Mouse (Mus musculus): ENCODE measurements around the gene Tnfaip2. TPM values are rescaled to one million over a fixed set of nuclear protein-coding genes. Genes with fewer than 3 reads are reported as not detected.
A peak's percentile ranks its signal among the peaks of the same experiment; 100 is the strongest.

Tnfaip2 gene
- total and polyA plus RNA-seq, 3 experiments, result 94.7 to 123 (median 101) TPM

GRCm38 (mm10) chr12:111454543-111455280, 12.4 kb downstream of the Tnfaip2 start:
- H3K9me3 ChIP-seq (replicated peaks), result no peaks in the 10 kb centered on the region
- H3K36me3 ChIP-seq (replicated peaks), result peaks cover 60% of the 10 kb centered on the region
- DNase-seq (ENCODE audit: low spot score) (no peak), ATAC-seq (ENCODE audit: extremely low read depth, insufficient number of reproducible peaks, low FRiP score, poor library complexity, severe bottlenecking) (no peak)
- H3K4me3 ChIP-seq (ENCODE audit: low read depth, low read length), result no peak overlapping the region
- peaks cover 73% of the 10 kb centered on the region for H3K4me1 ChIP-seq (ENCODE audit: insufficient read depth, low read depth, low read length)
- peaks cover 22% of the 10 kb centered on the region for H3K27me3 ChIP-seq (ENCODE audit: insufficient read depth, low read length)
- no peak for TF ChIP-seq GATA2 (IDR thresholded peaks at IDR 0.05; ENCODE audit: borderline replicate concordance, low read depth, low read length)
- no peak for TF ChIP-seq CTCF (IDR thresholded peaks at IDR 0.05; ENCODE audit: low read depth, low read length)

- DNase-seq (ENCODE audit: low spot score) (no peak), ATAC-seq (ENCODE audit: extremely low read depth, insufficient number of reproducible peaks, low FRiP score, poor library complexity, severe bottlenecking) (no peak)
- H3K4me3 ChIP-seq (ENCODE audit: low read depth, low read length), result no peak overlapping the region
- H3K4me1 ChIP-seq (ENCODE audit: insufficient read depth, low read depth, low read length), result peaks cover 67% of the 10 kb centered on the region
- H3K27me3 ChIP-seq (ENCODE audit: insufficient read depth, low read length), result peaks cover 27% of the 10 kb centered on the region
- peaks cover 53% of the 10 kb centered on the region for H3K36me3 ChIP-seq (replicated peaks)
- no peaks in the 10 kb centered on the region for H3K9me3 ChIP-seq (replicated peaks)
- no peak for TF ChIP-seq GATA1 (IDR thresholded peaks at IDR 0.05; ENCODE audit: borderline replicate concordance, low read length)
- peak; percentile 90; the same call in 1 of the 2 replicates for TF ChIP-seq POLR2AphosphoS5 (IDR thresholded peaks at IDR 0.05; ENCODE audit: insufficient replicate concordance, low read depth, low read length)
These were observed 13.1 kb downstream of the Tnfaip2 start for GRCm38 (mm10) chr12:111455311-111455846.

- H3K4me3 ChIP-seq (ENCODE audit: low read depth, low read length), result no peak overlapping the region
- H3K36me3 ChIP-seq (replicated peaks), result peaks cover 48% of the 10 kb centered on the region
- no peaks in the 10 kb centered on the region for H3K9me3 ChIP-seq (replicated peaks)
- H3K4me1 ChIP-seq (ENCODE audit: insufficient read depth, low read depth, low read length), result peaks cover 66% of the 10 kb centered on the region
- H3K27me3 ChIP-seq (ENCODE audit: insufficient read depth, low read length), result peaks cover 32% of the 10 kb centered on the region
- ATAC-seq (ENCODE audit: extremely low read depth, insufficient number of reproducible peaks, low FRiP score, poor library complexity, severe bottlenecking), result no peak
- DNase-seq (ENCODE audit: low spot score), result no peak
- TF ChIP-seq GATA1 (IDR thresholded peaks at IDR 0.05; ENCODE audit: borderline replicate concordance, low read length) (no peak), CTCF (IDR thresholded peaks at IDR 0.05; ENCODE audit: low read depth, low read length) (no peak), POLR2AphosphoS5 (IDR thresholded peaks at IDR 0.05; ENCODE audit: insufficient replicate concordance, low read depth, low read length) (no peak), TAL1 (conservative IDR thresholded peaks at IDR 0.05; ENCODE audit: low read depth, low read length) (no peak), GATA2 (IDR thresholded peaks at IDR 0.05; ENCODE audit: borderline replicate concordance, low read depth, low read length) (no peak)
These were observed 13.6 kb downstream of the Tnfaip2 start for GRCm38 (mm10) chr12:111455860-111456259.

GRCm38 (mm10) chr12:111457742-111458141, 15.5 kb downstream of the Tnfaip2 start:
- ATAC-seq (ENCODE audit: extremely low read depth, insufficient number of reproducible peaks, low FRiP score, poor library complexity, severe bottlenecking) (no peak), DNase-seq (ENCODE audit: low spot score) (no peak)
- TF ChIP-seq CTCF (IDR thresholded peaks at IDR 0.05; ENCODE audit: low read depth, low read length) (no peak), TAL1 (conservative IDR thresholded peaks at IDR 0.05; ENCODE audit: low read depth, low read length) (no peak), GATA1 (IDR thresholded peaks at IDR 0.05; ENCODE audit: borderline replicate concordance, low read length) (no peak), POLR2AphosphoS5 (IDR thresholded peaks at IDR 0.05; ENCODE audit: insufficient replicate concordance, low read depth, low read length) (no peak), GATA2 (IDR thresholded peaks at IDR 0.05; ENCODE audit: borderline replicate concordance, low read depth, low read length) (no peak)
- no peak overlapping the region for H3K4me3 ChIP-seq (ENCODE audit: low read depth, low read length)
- peaks cover 44% of the 10 kb centered on the region for H3K27me3 ChIP-seq (ENCODE audit: insufficient read depth, low read length)
- H3K4me1 ChIP-seq (ENCODE audit: insufficient read depth, low read depth, low read length), result peaks cover 60% of the 10 kb centered on the region
- no peaks in the 10 kb centered on the region for H3K9me3 ChIP-seq (replicated peaks)
- H3K36me3 ChIP-seq (replicated peaks), result peaks cover 29% of the 10 kb centered on the region

- no peak overlapping the region for H3K4me3 ChIP-seq (ENCODE audit: low read depth, low read length)
- no peaks in the 10 kb centered on the region for H3K36me3 ChIP-seq (replicated peaks)
- peaks cover 20% of the 10 kb centered on the region for H3K4me1 ChIP-seq (ENCODE audit: insufficient read depth, low read depth, low read length)
- ATAC-seq (ENCODE audit: extremely low read depth, insufficient number of reproducible peaks, low FRiP score, poor library complexity, severe bottlenecking) (no peak), DNase-seq (ENCODE audit: low spot score) (no peak)
- peaks cover 61% of the 10 kb centered on the region for H3K27me3 ChIP-seq (ENCODE audit: insufficient read depth, low read length)
- H3K9me3 ChIP-seq (replicated peaks), result peaks cover 4% of the 10 kb centered on the region
- TF ChIP-seq CTCF (IDR thresholded peaks at IDR 0.05; ENCODE audit: low read depth, low read length) (no peak), TAL1 (conservative IDR thresholded peaks at IDR 0.05; ENCODE audit: low read depth, low read length) (no peak)
These were observed 21.3 kb downstream of the Tnfaip2 start for GRCm38 (mm10) chr12:111463570-111463969.

GRCm38 (mm10) chr12:111466369-111466768, 24.1 kb downstream of the Tnfaip2 start:
- no peak for TF ChIP-seq CTCF (IDR thresholded peaks at IDR 0.05; ENCODE audit: low read depth, low read length)
- peak; percentile 90; the same call in 1 of the 2 replicates for TF ChIP-seq POLR2AphosphoS5 (IDR thresholded peaks at IDR 0.05; ENCODE audit: insufficient replicate concordance, low read depth, low read length)
- ATAC-seq (ENCODE audit: extremely low read depth, insufficient number of reproducible peaks, low FRiP score, poor library complexity, severe bottlenecking) (no peak), DNase-seq (ENCODE audit: low spot score) (no peak)
- H3K36me3 ChIP-seq (replicated peaks), result no peaks in the 10 kb centered on the region
- peaks cover 4% of the 10 kb centered on the region for H3K9me3 ChIP-seq (replicated peaks)
- H3K4me1 ChIP-seq (ENCODE audit: insufficient read depth, low read depth, low read length), result peaks cover 6% of the 10 kb centered on the region
- H3K27me3 ChIP-seq (ENCODE audit: insufficient read depth, low read length), result peaks cover 60% of the 10 kb centered on the region
- peak overlapping the region; percentile 7; the same call in 1 of the 2 replicates for H3K4me3 ChIP-seq (ENCODE audit: low read depth, low read length)

GRCm38 (mm10) chr12:111468206-111468605, 25.9 kb downstream of the Tnfaip2 start:
- TF ChIP-seq GATA2 (IDR thresholded peaks at IDR 0.05; ENCODE audit: borderline replicate concordance, low read depth, low read length), result no peak
- TF ChIP-seq GATA1 (IDR thresholded peaks at IDR 0.05; ENCODE audit: borderline replicate concordance, low read length), result no peak
- no peak for TF ChIP-seq CTCF (IDR thresholded peaks at IDR 0.05; ENCODE audit: low read depth, low read length)
- TF ChIP-seq POLR2AphosphoS5 (IDR thresholded peaks at IDR 0.05; ENCODE audit: insufficient replicate concordance, low read depth, low read length), result no peak
- no peak for TF ChIP-seq TAL1 (conservative IDR thresholded peaks at IDR 0.05; ENCODE audit: low read depth, low read length)
- peaks cover 4% of the 10 kb centered on the region for H3K9me3 ChIP-seq (replicated peaks)
- no peaks in the 10 kb centered on the region for H3K36me3 ChIP-seq (replicated peaks)
- H3K4me3 ChIP-seq (ENCODE audit: low read depth, low read length), result no peak overlapping the region
- ATAC-seq (ENCODE audit: extremely low read depth, insufficient number of reproducible peaks, low FRiP score, poor library complexity, severe bottlenecking), result no peak
- H3K27me3 ChIP-seq (ENCODE audit: insufficient read depth, low read length), result peaks cover 51% of the 10 kb centered on the region
- no peaks in the 10 kb centered on the region; the same call in 1 of the 2 replicates for H3K4me1 ChIP-seq (ENCODE audit: insufficient read depth, low read depth, low read length)
- no peak for DNase-seq (ENCODE audit: low spot score)

Data from G1E (cell line).